Comparison of ENCODE assay signal across 9 mouse cellular contexts in genomic region chr17:48041351-48042287, GRCm38 (mm10). TPM values are rescaled to one million over a fixed set of nuclear protein-coding genes. Genes with fewer than 3 reads are reported as not detected.
DNase-seq lines count a peak whose midpoint lies in the region; ATAC-seq and TF ChIP-seq lines count a peak whose summit lies in the region.
"Had no signal": no experiment of that assay in that cellular context is flagged by ENCODE, and none has a peak within 500 bp of the region (broad histone marks: within the 10 kb centered on the region; RNA-seq: fewer than 3 reads in every experiment).

No protein-coding gene starts in this region.

- H3K27me3 ChIP-seq in intestine, postnatal 0 days (replicated peaks; ENCODE audit: control insufficient read depth, insufficient read depth, low read length) = no peaks in the 10 kb centered on the region
- no peaks in the 10 kb centered on the region for H3K27me3 ChIP-seq in limb, embryonic 14.5 days (ENCODE audit: control insufficient read depth, insufficient read depth, low read length)
- no peaks in the 10 kb centered on the region for H3K27me3 ChIP-seq in midbrain, embryonic 14.5 days (ENCODE audit: control insufficient read depth, insufficient read depth, low read length)
- no peaks in the 10 kb centered on the region for H3K27me3 ChIP-seq in stomach, postnatal 0 days (ENCODE audit: control insufficient read depth, insufficient read depth, low read length)
- H3K27me3 ChIP-seq: CH12.LX had no signal

- H3K36me3 ChIP-seq in intestine, postnatal 0 days (ENCODE audit: control insufficient read depth, insufficient read depth) = no peaks in the 10 kb centered on the region
- H3K36me3 ChIP-seq in limb, embryonic 14.5 days (ENCODE audit: control insufficient read depth, insufficient read depth, low read length) = no peaks in the 10 kb centered on the region
- H3K36me3 ChIP-seq in midbrain, embryonic 14.5 days (ENCODE audit: control insufficient read depth, insufficient read depth, low read length) = no peaks in the 10 kb centered on the region
- no peaks in the 10 kb centered on the region for H3K36me3 ChIP-seq in stomach, postnatal 0 days (ENCODE audit: control insufficient read depth, insufficient read depth, low read length)

- no peak for ATAC-seq in cerebellum, adult (ENCODE audit: insufficient number of reproducible peaks, low FRiP score, low TSS enrichment)
- ATAC-seq in common myeloid progenitor, adult 5-6 weeks (replicated peaks; ENCODE audit: low read depth, poor library complexity, severe bottlenecking) = peak; percentile 48
- ATAC-seq in granulocyte monocyte progenitor cell, adult 5-6 weeks (replicated peaks; ENCODE audit: poor library complexity, severe bottlenecking) = peak; percentile 40
- ATAC-seq in intestine, postnatal 0 days = peak; percentile 73
- peak; percentile 79; the same call in 1 of the 2 replicates for ATAC-seq in limb, embryonic 14.5 days (ENCODE audit: low FRiP score, low read depth)
- ATAC-seq in midbrain, embryonic 14.5 days (ENCODE audit: low FRiP score, low TSS enrichment) = peak; percentile 69; the same call in 1 of the 2 replicates
- peak; percentile 74 for ATAC-seq in stomach, postnatal 0 days (ENCODE audit: low FRiP score, low TSS enrichment)

- peak overlapping the region; percentile 71; the same call in 1 of the 2 replicates for H3K27ac ChIP-seq in intestine, postnatal 0 days (ENCODE audit: low read depth, low read length)
- peak overlapping the region; percentile 89 for H3K27ac ChIP-seq in limb, embryonic 14.5 days (replicated peaks; ENCODE audit: low read depth, low read length)
- peak overlapping the region; percentile 33 for H3K27ac ChIP-seq in midbrain, embryonic 14.5 days (replicated peaks; ENCODE audit: low read depth, low read length)
- peak overlapping the region; percentile 88 for H3K27ac ChIP-seq in stomach, postnatal 0 days (replicated peaks)

- 9% methylated on average over 29 of the region's 29 CpGs for WGBS in intestine, postnatal 0 days
- 8% methylated on average over 26 of the region's 29 CpGs for WGBS in limb, embryonic 14.5 days
- WGBS in midbrain, embryonic 14.5 days = 3% methylated on average over 29 of the region's 29 CpGs
- WGBS in stomach, postnatal 0 days = 13% methylated on average over 28 of the region's 29 CpGs

- no peak for TF ChIP-seq POLR2A in limb, embryonic 14.5 days (IDR thresholded peaks at IDR 0.05; ENCODE audit: borderline replicate concordance, extremely low read depth, insufficient read depth, insufficient read length)

- H3K4me2 ChIP-seq in intestine, postnatal 0 days (replicated peaks; ENCODE audit: low read depth) = peak overlapping the region; percentile 57
- H3K4me2 ChIP-seq in limb, embryonic 14.5 days (replicated peaks; ENCODE audit: low read depth, low read length, severe bottlenecking) = peak overlapping the region; percentile 51
- peak overlapping the region; percentile 43 for H3K4me2 ChIP-seq in midbrain, embryonic 14.5 days (ENCODE audit: low read length)
- peak overlapping the region; percentile 48 for H3K4me2 ChIP-seq in stomach, postnatal 0 days (replicated peaks; ENCODE audit: low read depth)

- TF ChIP-seq EP300 in stomach, postnatal 0 days (optimal IDR thresholded peaks at IDR 0.05) = no peak

- no peak for TF ChIP-seq CTCF in intestine, postnatal 0 days (IDR thresholded peaks at IDR 0.05; ENCODE audit: low read depth)
- no peak for TF ChIP-seq CTCF in stomach, postnatal 0 days (IDR thresholded peaks at IDR 0.05; ENCODE audit: low read depth)

- H3K4me1 ChIP-seq in intestine, postnatal 0 days (replicated peaks; ENCODE audit: control insufficient read depth, insufficient read depth, low read length) = 0 out of 2 replicates have a peak, but pooled peaks cover 2% of the 10 kb centered on the region
- peaks cover 26% of the 10 kb centered on the region for H3K4me1 ChIP-seq in limb, embryonic 14.5 days (ENCODE audit: control insufficient read depth, insufficient read depth, low read length)
- peaks cover 15% of the 10 kb centered on the region for H3K4me1 ChIP-seq in midbrain, embryonic 14.5 days (ENCODE audit: control insufficient read depth, insufficient read depth, low read length)
- H3K4me1 ChIP-seq in stomach, postnatal 0 days (replicated peaks; ENCODE audit: control insufficient read depth, insufficient read depth) = peaks cover 7% of the 10 kb centered on the region; the same call in 1 of the 2 replicates

- H3K9me3 ChIP-seq in intestine, postnatal 0 days (ENCODE audit: control insufficient read depth) = no peaks in the 10 kb centered on the region
- no peaks in the 10 kb centered on the region for H3K9me3 ChIP-seq in limb, embryonic 14.5 days (ENCODE audit: control insufficient read depth, low read length)
- H3K9me3 ChIP-seq in midbrain, embryonic 14.5 days (ENCODE audit: control insufficient read depth, low read length) = no peaks in the 10 kb centered on the region
- H3K9me3 ChIP-seq in stomach, postnatal 0 days (ENCODE audit: control insufficient read depth, low read length) = no peaks in the 10 kb centered on the region

- H3K9ac ChIP-seq in intestine, postnatal 0 days (ENCODE audit: low read depth, low read length) = peak overlapping the region; percentile 31; the same call in 1 of the 2 replicates
- peak overlapping the region; percentile 40 for H3K9ac ChIP-seq in limb, embryonic 14.5 days (ENCODE audit: low read depth, low read length, severe bottlenecking)
- H3K9ac ChIP-seq in midbrain, embryonic 14.5 days (replicated peaks; ENCODE audit: low read length) = no peak overlapping the region
- peak overlapping the region; percentile 45; the same call in 1 of the 2 replicates for H3K9ac ChIP-seq in stomach, postnatal 0 days (ENCODE audit: low read length)

- peak; percentile 70 to 72 for DNase-seq in cerebellum, postnatal 10 days
- peak; percentile 65 for DNase-seq in limb, embryonic 14.5 days (ENCODE audit: low spot score)
- DNase-seq in midbrain, embryonic 14.5 days = peak; percentile 86
- peak; percentile 80 for DNase-seq in stomach, postnatal 0 days (ENCODE audit: low spot score)

- peak overlapping the region; percentile 34 for H3K4me3 ChIP-seq in intestine, postnatal 0 days (ENCODE audit: low read depth, low read length)
- H3K4me3 ChIP-seq in limb, embryonic 14.5 days (replicated peaks; ENCODE audit: low read length) = peak overlapping the region; percentile 27
- H3K4me3 ChIP-seq in midbrain, embryonic 14.5 days (replicated peaks; ENCODE audit: low read depth, low read length) = 0 out of 2 replicates have a peak overlapping the region, but pooled peaks have one; percentile 5
- H3K4me3 ChIP-seq in stomach, postnatal 0 days (ENCODE audit: low read depth, low read length) = peak overlapping the region; percentile 24

RNA-seq across cellular contexts. Expression of gene 1700122O11Rik, which starts 3.5 kb away (rescaled TPM):
- total RNA-seq in common myeloid progenitor, adult 5-6 weeks (2017) = not detected in 2 replicates
- total RNA-seq in granulocyte monocyte progenitor cell, adult 5-6 weeks (2014; fragmentation: Nextera tagmentation) = not detected in 2 replicates
- total RNA-seq in granulocyte monocyte progenitor cell, adult 5-6 weeks (2017) = not detected in 2 replicates
- polyA plus RNA-seq in intestine, postnatal 0 days (2015; fragmentation: Nextera tagmentation; extraction: Ambion mirVana) = not detected in 2 replicates
- polyA plus RNA-seq in limb, embryonic 14.5 days (2012; rRNA removed) = not detected in 2 replicates
- not detected in 2 replicates for polyA plus RNA-seq in limb, embryonic 14.5 days (2014; fragmentation: Nextera tagmentation; extraction: Ambion mirVana)
- not detected in 2 replicates for polyA plus RNA-seq in midbrain, embryonic 14.5 days (2014; fragmentation: Nextera tagmentation; extraction: Ambion mirVana)
- not detected in 2 replicates for polyA plus RNA-seq in stomach, postnatal 0 days (2015; fragmentation: Nextera tagmentation; extraction: Ambion mirVana)
- total RNA-seq: CH12.LX had no signal

RNA-seq across cellular contexts. Expression of gene 1700067P10Rik, which starts 47.5 kb away (rescaled TPM):
- not detected in 2 replicates for total RNA-seq in common myeloid progenitor, adult 5-6 weeks (2017)
- total RNA-seq in granulocyte monocyte progenitor cell, adult 5-6 weeks (2014; fragmentation: Nextera tagmentation) = not detected in 2 replicates
- not detected in 2 replicates for total RNA-seq in granulocyte monocyte progenitor cell, adult 5-6 weeks (2017)
- not detected in 2 replicates for polyA plus RNA-seq in intestine, postnatal 0 days (2015; fragmentation: Nextera tagmentation; extraction: Ambion mirVana)
- 0.08 TPM in 1 of 2 replicates, not detected in the other for polyA plus RNA-seq in limb, embryonic 14.5 days (2012; rRNA removed)
- polyA plus RNA-seq in limb, embryonic 14.5 days (2014; fragmentation: Nextera tagmentation; extraction: Ambion mirVana) = not detected in 2 replicates
- polyA plus RNA-seq in midbrain, embryonic 14.5 days (2014; fragmentation: Nextera tagmentation; extraction: Ambion mirVana) = not detected in 2 replicates
- polyA plus RNA-seq in stomach, postnatal 0 days (2015; fragmentation: Nextera tagmentation; extraction: Ambion mirVana) = not detected in 2 replicates
- total RNA-seq: CH12.LX had no signal

Comparison
In these comparisons a context has a peak if more than half of its experiments do, and no peak if none do; other contexts are left out.
1. H3K27ac ChIP-seq: peak in every context shown above with its lines; median percentile 89 in limb, embryonic 14.5 days; 88 in stomach, postnatal 0 days; 71 in intestine, postnatal 0 days; 33 in midbrain, embryonic 14.5 days.